In genomic region chr11:20480632-20481031, GRCm38 (mm10) we compare ENCODE assay signal across 22 mouse cellular contexts.
"Had no signal": no experiment of that assay in that cellular context is flagged by ENCODE, and none has a peak within 500 bp of the region (broad histone marks: within the 10 kb centered on the region; RNA-seq: fewer than 3 reads in every experiment).

No protein-coding gene starts in this region.

- H3K9ac ChIP-seq: forebrain, postnatal 0 days; heart, embryonic 12.5 days; hindbrain, embryonic 13.5 days; hindbrain, embryonic 15.5 days; kidney, embryonic 15.5 days; limb, embryonic 12.5 days; liver, embryonic 12.5 days had no signal

- DNase-seq: forebrain, postnatal 0 days; gastrocnemius, postnatal 14 days; gastrocnemius, postnatal 36 days; heart, adult 18-20 months; heart, postnatal 10 days; kidney, adult 11 months; kidney, adult 2 months; kidney, adult 9 months; kidney, postnatal 25 days; kidney, postnatal 4 days had no signal

- ATAC-seq: forebrain, postnatal 0 days; hindbrain, postnatal 0 days; liver, embryonic 12.5 days had no signal

- H3K9me3 ChIP-seq: heart, embryonic 10.5 days; hindbrain, embryonic 15.5 days; limb, embryonic 10.5 days; liver, embryonic 12.5 days had no signal

- H3K27me3 ChIP-seq: hindbrain, embryonic 13.5 days; hindbrain, embryonic 15.5 days; kidney, embryonic 15.5 days; limb, embryonic 12.5 days; liver, embryonic 12.5 days had no signal

- H3K27ac ChIP-seq: heart, embryonic 10.5 days; hindbrain, embryonic 13.5 days; hindbrain, embryonic 15.5 days; hindbrain, postnatal 0 days; kidney, embryonic 15.5 days; kidney, postnatal 0 days; layer of hippocampus, adult 2 months; left cerebral cortex, adult 2 months; limb, embryonic 10.5 days; limb, embryonic 12.5 days; liver, embryonic 12.5 days had no signal

- H3K4me2 ChIP-seq: heart, embryonic 12.5 days; hindbrain, embryonic 13.5 days; hindbrain, embryonic 15.5 days; kidney, embryonic 15.5 days; limb, embryonic 12.5 days; liver, embryonic 12.5 days had no signal

- H3K36me3 ChIP-seq: heart, embryonic 10.5 days; heart, embryonic 12.5 days; hindbrain, embryonic 13.5 days; hindbrain, embryonic 15.5 days; kidney, embryonic 15.5 days; limb, embryonic 10.5 days; limb, embryonic 12.5 days; liver, embryonic 12.5 days had no signal

- H3K4me3 ChIP-seq: heart, embryonic 10.5 days; heart, embryonic 12.5 days; hindbrain, embryonic 13.5 days; hindbrain, embryonic 15.5 days; kidney, embryonic 15.5 days; layer of hippocampus, adult 2 months; left cerebral cortex, adult 2 months; limb, embryonic 10.5 days; limb, embryonic 12.5 days; liver, embryonic 12.5 days had no signal
